Mouse (Mus musculus) lung, adult 2 months (tissue): ENCODE data around the gene Kat5.

Experiments
- CTCF ChIP-seq: fragments of 200-500 bp; IDR thresholded peaks from 2 replicates; pipeline ENCODE4 v1.5.1; 2011; ENCODE audit warnings: mild to moderate bottlenecking, low read length, control low read depth; ENCODE audit not compliant: insufficient read depth
- POLR2A ChIP-seq: fragments of 200-500 bp; IDR thresholded peaks from 2 replicates; pipeline ENCODE4 v1.6.1; 2011; ENCODE audit warnings: low read depth, mild to moderate bottlenecking, control low read depth, low read length, borderline replicate concordance; ENCODE audit errors: extremely low read depth

GRCm38 (mm10) chr19:5641021-5641420, 31.0 kb upstream of the Kat5 start:
- no peak for TF ChIP-seq CTCF
- no peak for TF ChIP-seq POLR2A
